Comparison of ENCODE assay signal across 9 mouse cellular contexts in the genomic region with DNA sequence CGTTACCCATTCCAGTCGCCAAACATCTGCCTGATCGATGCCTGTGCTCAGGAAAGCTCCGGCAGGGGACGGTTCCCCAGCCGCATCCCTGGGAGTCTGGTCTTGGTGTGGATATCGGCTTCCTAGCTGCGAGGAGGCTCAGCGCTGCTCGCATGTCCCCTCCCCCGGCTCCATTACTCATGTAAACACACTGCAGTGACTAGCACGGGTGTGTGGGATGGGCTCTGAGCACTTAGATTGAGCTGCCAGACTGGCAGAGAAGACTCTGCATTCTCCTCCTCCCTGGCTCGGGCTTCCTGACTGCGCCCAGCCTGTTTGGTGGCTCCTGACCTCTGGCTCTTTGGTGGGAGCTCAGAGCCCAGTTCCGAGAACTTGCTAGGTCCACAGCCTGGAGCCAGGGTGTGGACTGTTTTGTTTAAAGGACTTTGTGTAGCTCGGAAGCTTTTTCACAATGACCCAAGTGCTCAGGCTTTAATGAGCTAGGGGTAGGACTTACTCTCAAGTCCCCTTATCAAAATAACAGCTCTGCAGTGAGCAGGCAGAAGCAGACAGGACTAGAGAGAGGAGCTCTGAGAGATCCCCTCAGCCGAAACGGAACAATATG.
DNase-seq lines count a peak whose midpoint lies in the region; ATAC-seq and TF ChIP-seq lines count a peak whose summit lies in the region.
"Had no signal": no experiment of that assay in that cellular context is flagged by ENCODE, and none has a peak within 500 bp of the region (broad histone marks: within the 10 kb centered on the region; RNA-seq: fewer than 3 reads in every experiment).

No protein-coding gene starts in this region.

- H3K9me3 ChIP-seq in heart, embryonic 11.5 days (replicated peaks; ENCODE audit: control insufficient read depth, low read length): no peaks in the 10 kb centered on the region
- no peaks in the 10 kb centered on the region for H3K9me3 ChIP-seq in kidney, embryonic 14.5 days (ENCODE audit: control insufficient read depth, low read length)
- H3K9me3 ChIP-seq in limb, embryonic 13.5 days: no peaks in the 10 kb centered on the region
- 0 out of 2 replicates have a peak, but pooled peaks cover 5% of the 10 kb centered on the region for H3K9me3 ChIP-seq in midbrain, embryonic 13.5 days

- peaks cover 18% of the 10 kb centered on the region for H3K4me1 ChIP-seq in heart, embryonic 11.5 days (ENCODE audit: control insufficient read depth, insufficient read depth, low read length)
- peaks cover 25% of the 10 kb centered on the region for H3K4me1 ChIP-seq in kidney, embryonic 14.5 days (ENCODE audit: control insufficient read depth, insufficient read depth, low read length)
- H3K4me1 ChIP-seq in limb, embryonic 13.5 days: peaks cover 52% of the 10 kb centered on the region
- H3K4me1 ChIP-seq in midbrain, embryonic 13.5 days (replicated peaks): peaks cover 34% of the 10 kb centered on the region

- peaks cover 7% of the 10 kb centered on the region; the same call in 1 of the 2 replicates for H3K36me3 ChIP-seq in heart, embryonic 11.5 days (ENCODE audit: control insufficient read depth, insufficient read depth, low read length)
- peaks cover 10% of the 10 kb centered on the region for H3K36me3 ChIP-seq in kidney, embryonic 14.5 days (ENCODE audit: control insufficient read depth, insufficient read depth, low read length)
- peaks cover 26% of the 10 kb centered on the region for H3K36me3 ChIP-seq in limb, embryonic 13.5 days
- H3K36me3 ChIP-seq in midbrain, embryonic 13.5 days: peaks cover 15% of the 10 kb centered on the region; the same call in 1 of the 2 replicates

- no peaks in the 10 kb centered on the region for H3K27me3 ChIP-seq in heart, embryonic 11.5 days (ENCODE audit: control insufficient read depth, insufficient read depth, low read length)
- H3K27me3 ChIP-seq in kidney, embryonic 14.5 days (ENCODE audit: control insufficient read depth, insufficient read depth, low read length): no peaks in the 10 kb centered on the region
- no peaks in the 10 kb centered on the region for H3K27me3 ChIP-seq in limb, embryonic 13.5 days
- H3K27me3 ChIP-seq in midbrain, embryonic 13.5 days: no peaks in the 10 kb centered on the region
- H3K27me3 ChIP-seq: CH12.LX had no signal

- no peak for TF ChIP-seq CTCF in brain, embryonic 14.5 days (IDR thresholded peaks at IDR 0.05; ENCODE audit: borderline replicate concordance, extremely low read depth, insufficient read depth, insufficient read length)

- peak overlapping the region; percentile 53 for H3K4me3 ChIP-seq in heart, embryonic 11.5 days (ENCODE audit: low read depth, low read length)
- peak overlapping the region; percentile 43 for H3K4me3 ChIP-seq in kidney, embryonic 14.5 days (ENCODE audit: low read length)
- H3K4me3 ChIP-seq in limb, embryonic 13.5 days: peak overlapping the region; percentile 42
- peak overlapping the region; percentile 35 for H3K4me3 ChIP-seq in midbrain, embryonic 13.5 days (replicated peaks)

- H3K9ac ChIP-seq in heart, embryonic 11.5 days (ENCODE audit: low read depth, low read length): peak overlapping the region; percentile 77
- peak overlapping the region; percentile 63 for H3K9ac ChIP-seq in kidney, embryonic 14.5 days (ENCODE audit: low read depth, low read length)
- peak overlapping the region; percentile 61 for H3K9ac ChIP-seq in limb, embryonic 13.5 days
- peak overlapping the region; percentile 56 for H3K9ac ChIP-seq in midbrain, embryonic 13.5 days (replicated peaks)

- peak; percentile 82 for ATAC-seq in heart, embryonic 11.5 days (replicated peaks; ENCODE audit: insufficient number of reproducible peaks, low FRiP score, low TSS enrichment)
- ATAC-seq in kidney, embryonic 14.5 days (ENCODE audit: low FRiP score, low TSS enrichment): peak; percentile 96
- ATAC-seq in limb, embryonic 13.5 days (ENCODE audit: low FRiP score, low read depth): peak; percentile 80
- peak; percentile 88 for ATAC-seq in midbrain, embryonic 13.5 days

- peak; percentile 37 to 43 for DNase-seq in B cell, adult 2 months
- DNase-seq in brain, embryonic 14.5 days (ENCODE audit: low read depth): peak; percentile 90
- DNase-seq in fat pad, adult 2 months (ENCODE audit: extremely low read depth, low read depth, low spot score): peak; percentile 64
- DNase-seq in spleen, postnatal 14 days (ENCODE audit: low spot score in 2 of 2): peak; percentile 13 to 15

- H3K4me2 ChIP-seq in heart, embryonic 11.5 days: peak overlapping the region; percentile 76
- peak overlapping the region; percentile 74 for H3K4me2 ChIP-seq in kidney, embryonic 14.5 days (replicated peaks; ENCODE audit: low read depth, low read length)
- H3K4me2 ChIP-seq in limb, embryonic 13.5 days (replicated peaks): peak overlapping the region; percentile 71
- peak overlapping the region; percentile 61 for H3K4me2 ChIP-seq in midbrain, embryonic 13.5 days (replicated peaks)

- peak overlapping the region; percentile 95 for H3K27ac ChIP-seq in heart, embryonic 11.5 days (ENCODE audit: low read depth, low read length)
- H3K27ac ChIP-seq in kidney, embryonic 14.5 days (ENCODE audit: low read depth, low read length): peak overlapping the region; percentile 91
- peak overlapping the region; percentile 80 for H3K27ac ChIP-seq in limb, embryonic 13.5 days
- peak overlapping the region; percentile 76 for H3K27ac ChIP-seq in midbrain, embryonic 13.5 days

- no peak for TF ChIP-seq POLR2A in brain, embryonic 14.5 days (IDR thresholded peaks at IDR 0.05; ENCODE audit: borderline replicate concordance, extremely low read depth, insufficient read depth, insufficient read length, poor library complexity, severe bottlenecking)

- WGBS in heart, embryonic 11.5 days (ENCODE audit: insufficient replicate concordance): under 1% methylated on average over 18 of the region's 18 CpGs
- WGBS in kidney, embryonic 14.5 days: 1% methylated on average over 18 of the region's 18 CpGs
- 3% methylated on average over 18 of the region's 18 CpGs for WGBS in limb, embryonic 13.5 days
- WGBS in midbrain, embryonic 13.5 days: 3% methylated on average over 18 of the region's 18 CpGs

Comparison
In these comparisons a context has a peak if more than half of its experiments do, and no peak if none do; other contexts are left out.
1. Peak in every context shown above with its lines: DNase-seq, ATAC-seq, H3K4me3 ChIP-seq and H3K27ac ChIP-seq.
2. DNase-seq: peak in every context shown above with its lines; median percentile 90 in brain, embryonic 14.5 days; 64 in fat pad, adult 2 months; 40 in B cell, adult 2 months; 14 in spleen, postnatal 14 days.